Mouse (Mus musculus) telencephalon, adult 2 months (tissue): ENCODE data around the gene Slc4a5.
"Not testable (repeated sequence)": the region's sequence is repeated elsewhere in the genome, so short reads cannot be mapped to it uniquely, and the experiment has no call there.

Experiments used
- DNase-seq: peaks from one replicate; pipeline ENCODE4 v3.0.0-alpha.2; 2011; ENCODE audit warnings: low read depth, low spot score

Gene Slc4a5

GRCm38 (mm10) chr6:83309017-83309416, 89.4 kb downstream of the Slc4a5 start:
- DNase-seq = no peak

GRCm38 (mm10) chr6:83311206-83311605, 91.6 kb downstream of the Slc4a5 start:
- DNase-seq = no peak

- DNase-seq = no peak
These were observed 92.4 kb downstream of the Slc4a5 start for GRCm38 (mm10) chr6:83312021-83312420.

- no peak for DNase-seq
These were observed 92.9 kb downstream of the Slc4a5 start for GRCm38 (mm10) chr6:83312514-83312913.

GRCm38 (mm10) chr6:83315293-83315692, 95.7 kb downstream of the Slc4a5 start:
- DNase-seq = no peak

GRCm38 (mm10) chr6:83316022-83316421, 96.4 kb downstream of the Slc4a5 start:
- DNase-seq = no peak

GRCm38 (mm10) chr6:83317108-83317741, 97.6 kb downstream of the Slc4a5 start:
- peak; percentile 83 for DNase-seq

GRCm38 (mm10) chr6:83321927-83322326, 102.3 kb downstream of the Slc4a5 start:
- DNase-seq = no peak

GRCm38 (mm10) chr6:83322794-83323193, 103.2 kb downstream of the Slc4a5 start:
- DNase-seq = no peak

- no peak for DNase-seq
These were observed 104.2 kb downstream of the Slc4a5 start for GRCm38 (mm10) chr6:83323652-83324419.

- DNase-seq = peak; percentile 94
These were observed 106.1 kb downstream of the Slc4a5 start, which contains the start of the genes Mthfd2 and Mob1a for GRCm38 (mm10) chr6:83325525-83326393. Mthfd2 (minus strand) TSS chr6:83325908. Mob1a (plus strand) TSS chr6:83326016.

GRCm38 (mm10) chr6:83326394-83326736, 106.7 kb downstream of the Slc4a5 start:
- DNase-seq = no peak

- DNase-seq = no peak
These were observed 107.1 kb downstream of the Slc4a5 start for GRCm38 (mm10) chr6:83326761-83327160.

GRCm38 (mm10) chr6:83327591-83328190, 108.1 kb downstream of the Slc4a5 start:
- no peak for DNase-seq

GRCm38 (mm10) chr6:83341387-83341786, 121.8 kb downstream of the Slc4a5 start:
- DNase-seq = no peak

GRCm38 (mm10) chr6:83342957-83343356, 123.3 kb downstream of the Slc4a5 start:
- no peak for DNase-seq

GRCm38 (mm10) chr6:83345285-83345684, 125.7 kb downstream of the Slc4a5 start:
- DNase-seq = not testable (repeated sequence)

- DNase-seq = no peak
These were observed 128.3 kb downstream of the Slc4a5 start for GRCm38 (mm10) chr6:83347916-83348315.

- no peak for DNase-seq
These were observed 129.2 kb downstream of the Slc4a5 start, which contains the start of gene Bola3 for GRCm38 (mm10) chr6:83348873-83349272. Bola3 (plus strand) TSS chr6:83349147.

- no peak for DNase-seq
These were observed 129.8 kb downstream of the Slc4a5 start for GRCm38 (mm10) chr6:83349274-83349958.

GRCm38 (mm10) chr6:83350172-83350571, 130.5 kb downstream of the Slc4a5 start:
- no peak for DNase-seq
